In genomic region chr8:119843444-119843843, GRCm38 (mm10) we compare ENCODE assay signal across 10 mouse cellular contexts. TPM values are rescaled to one million over a fixed set of nuclear protein-coding genes. Genes with fewer than 3 reads are reported as not detected.
DNase-seq lines count a peak whose midpoint lies in the region; ATAC-seq and TF ChIP-seq lines count a peak whose summit lies in the region.
"Had no signal": no experiment of that assay in that cellular context is flagged by ENCODE, and none has a peak within 500 bp of the region (broad histone marks: within the 10 kb centered on the region; RNA-seq: fewer than 3 reads in every experiment).

No protein-coding gene starts in this region.

- no peak overlapping the region for H3K27ac ChIP-seq in intestine, postnatal 0 days (ENCODE audit: low read depth, low read length)
- H3K27ac ChIP-seq in intestine, embryonic 16.5 days (ENCODE audit: low read length), result no peak overlapping the region
- H3K27ac ChIP-seq in MEL (ENCODE audit: control insufficient read depth, low read depth, low read length), result no peak overlapping the region
- no peak overlapping the region for H3K27ac ChIP-seq in cerebellum, adult 2 months (ENCODE audit: insufficient read depth, low read length)
- H3K27ac ChIP-seq in heart, postnatal 0 days (ENCODE audit: low read depth), result no peak overlapping the region
- H3K27ac ChIP-seq in thymus, adult 2 months (ENCODE audit: control insufficient read depth, insufficient read depth, low read length), result no peak overlapping the region
- H3K27ac ChIP-seq: embryonic facial prominence, embryonic 13.5 days had no signal

- no peak for ATAC-seq in intestine, postnatal 0 days
- ATAC-seq in intestine, embryonic 16.5 days, result no peak
- no peak for ATAC-seq in heart, postnatal 0 days (ENCODE audit: insufficient read depth, low read depth)

- TF ChIP-seq CTCF in intestine, postnatal 0 days (IDR thresholded peaks at IDR 0.05; ENCODE audit: low read depth), result peak; percentile 95
- peak; percentile 69 to 98 (median 80) for TF ChIP-seq CTCF in MEL (IDR thresholded peaks at IDR 0.05 in 2 of 3, conservative IDR thresholded peaks at IDR 0.05 in 1 of 3; ENCODE audit: control insufficient read depth in 1 of 3, insufficient read depth in 1 of 3, low read depth in 2 of 3, low read length in 3 of 3, poor library complexity in 1 of 3, severe bottlenecking in 1 of 3)
- peak; percentile 77 for TF ChIP-seq CTCF in cerebellum, adult 2 months (IDR thresholded peaks at IDR 0.05; ENCODE audit: borderline replicate concordance, insufficient read depth, low read depth, low read length)
- TF ChIP-seq CTCF in heart, postnatal 0 days (IDR thresholded peaks at IDR 0.05; ENCODE audit: low read depth), result peak; percentile 82
- no peak for TF ChIP-seq CTCF in thymus, adult 2 months (IDR thresholded peaks at IDR 0.05; ENCODE audit: borderline replicate concordance, control insufficient read depth, extremely low read depth, insufficient read depth, low read length, poor library complexity)

- no peak overlapping the region for H3K4me2 ChIP-seq in intestine, postnatal 0 days (replicated peaks; ENCODE audit: low read depth)
- H3K4me2 ChIP-seq in intestine, embryonic 16.5 days (ENCODE audit: low read depth, low read length), result no peak overlapping the region
- H3K4me2 ChIP-seq in heart, postnatal 0 days (ENCODE audit: low read depth, low read length), result no peak overlapping the region
- H3K4me2 ChIP-seq: embryonic facial prominence, embryonic 13.5 days had no signal

- TF ChIP-seq RAD21 in MEL (IDR thresholded peaks at IDR 0.05; ENCODE audit: low read depth, low read length), result peak; percentile 99

- TF ChIP-seq EP300 in MEL (IDR thresholded peaks at IDR 0.05; ENCODE audit: low read depth in 1 of 2, low read length in 2 of 2), result peak in 1 of 2 experiments; percentile 46; a peak in 2 of 4 replicates
- no peak for TF ChIP-seq EP300 in heart, postnatal 0 days (IDR thresholded peaks at IDR 0.05; ENCODE audit: low read depth)

- H3K9ac ChIP-seq in intestine, postnatal 0 days (ENCODE audit: low read depth, low read length), result no peak overlapping the region
- H3K9ac ChIP-seq in intestine, embryonic 16.5 days (ENCODE audit: low read depth, low read length), result no peak overlapping the region
- H3K9ac ChIP-seq in MEL (ENCODE audit: control insufficient read depth, low read depth, low read length, poor library complexity, severe bottlenecking), result no peak overlapping the region
- H3K9ac ChIP-seq in heart, postnatal 0 days (replicated peaks; ENCODE audit: low read depth, low read length), result no peak overlapping the region
- H3K9ac ChIP-seq: embryonic facial prominence, embryonic 13.5 days had no signal

- H3K4me1 ChIP-seq in intestine, postnatal 0 days (replicated peaks; ENCODE audit: control insufficient read depth, insufficient read depth, low read length), result no peaks in the 10 kb centered on the region; the same call in 1 of the 2 replicates
- H3K4me1 ChIP-seq in intestine, embryonic 16.5 days (ENCODE audit: control insufficient read depth, insufficient read depth, low read length), result peaks cover 4% of the 10 kb centered on the region; the same call in 1 of the 2 replicates
- peaks cover 6 to 11% of the 10 kb centered on the region in 2 experiments; a peak in 3 of 4 replicates for H3K4me1 ChIP-seq in MEL (ENCODE audit: control insufficient read depth in 1 of 2, insufficient read depth in 2 of 2, low read length in 2 of 2)
- H3K4me1 ChIP-seq in cerebellum, adult 2 months (ENCODE audit: control insufficient read depth, insufficient read depth, low read length), result peaks cover 4% of the 10 kb centered on the region
- H3K4me1 ChIP-seq in heart, postnatal 0 days (ENCODE audit: control insufficient read depth, insufficient read depth), result peaks cover 16% of the 10 kb centered on the region; the same call in 1 of the 2 replicates
- peaks cover 24% of the 10 kb centered on the region for H3K4me1 ChIP-seq in thymus, adult 2 months (replicated peaks; ENCODE audit: control insufficient read depth, insufficient read depth, low read length)

- no peaks in the 10 kb centered on the region for H3K9me3 ChIP-seq in intestine, postnatal 0 days (ENCODE audit: control insufficient read depth)
- H3K9me3 ChIP-seq in intestine, embryonic 16.5 days (ENCODE audit: control insufficient read depth, low read length), result no peaks in the 10 kb centered on the region
- no peaks in the 10 kb centered on the region for H3K9me3 ChIP-seq in MEL (replicated peaks; ENCODE audit: insufficient read depth, low read length)
- no peaks in the 10 kb centered on the region for H3K9me3 ChIP-seq in heart, postnatal 0 days (replicated peaks; ENCODE audit: control insufficient read depth, low read length)
- H3K9me3 ChIP-seq: embryonic facial prominence, embryonic 13.5 days; megakaryocyte, embryonic 14.5 days had no signal

- H3K36me3 ChIP-seq in intestine, postnatal 0 days (ENCODE audit: control insufficient read depth, insufficient read depth), result no peaks in the 10 kb centered on the region
- H3K36me3 ChIP-seq in intestine, embryonic 16.5 days (ENCODE audit: control insufficient read depth, insufficient read depth, low read length), result no peaks in the 10 kb centered on the region
- H3K36me3 ChIP-seq in MEL (ENCODE audit: control insufficient read depth in 1 of 2, insufficient read depth in 2 of 2, low read length in 2 of 2), result peaks cover 0 to 4% of the 10 kb centered on the region in 2 experiments; a peak in 2 of 4 replicates
- no peaks in the 10 kb centered on the region for H3K36me3 ChIP-seq in heart, postnatal 0 days (replicated peaks; ENCODE audit: control insufficient read depth, insufficient read depth, low read length)
- H3K36me3 ChIP-seq in thymus, adult 2 months (ENCODE audit: control insufficient read depth, insufficient read depth, low read length), result no peaks in the 10 kb centered on the region
- H3K36me3 ChIP-seq: embryonic facial prominence, embryonic 13.5 days had no signal

- no peaks in the 10 kb centered on the region for H3K27me3 ChIP-seq in intestine, postnatal 0 days (replicated peaks; ENCODE audit: control insufficient read depth, insufficient read depth, low read length)
- no peaks in the 10 kb centered on the region for H3K27me3 ChIP-seq in intestine, embryonic 16.5 days (replicated peaks; ENCODE audit: control insufficient read depth, insufficient read depth, low read length)
- peaks cover 8 to 12% of the 10 kb centered on the region in 2 experiments for H3K27me3 ChIP-seq in MEL (ENCODE audit: control insufficient read depth in 1 of 2, insufficient read depth in 2 of 2, low read length in 2 of 2)
- no peaks in the 10 kb centered on the region for H3K27me3 ChIP-seq in cerebellum, adult 2 months (ENCODE audit: control insufficient read depth, insufficient read depth, low read length)
- no peaks in the 10 kb centered on the region for H3K27me3 ChIP-seq in heart, postnatal 0 days (ENCODE audit: control insufficient read depth, insufficient read depth, low read length)
- H3K27me3 ChIP-seq in thymus, adult 2 months (ENCODE audit: control insufficient read depth, insufficient read depth, low read length), result no peaks in the 10 kb centered on the region

- 1% methylated on average over 4 of the region's 4 CpGs for WGBS in intestine, postnatal 0 days
- 2% methylated on average over 4 of the region's 4 CpGs for WGBS in intestine, embryonic 16.5 days
- 1% methylated on average over 4 of the region's 4 CpGs for WGBS in cerebellum, adult 2 months
- WGBS in heart, postnatal 0 days, result 4% methylated on average over 4 of the region's 4 CpGs
- WGBS in thymus, adult 2 months, result 1% methylated on average over 4 of the region's 4 CpGs

- no peak for TF ChIP-seq POLR2A in MEL (IDR thresholded peaks at IDR 0.05; ENCODE audit: control insufficient read depth in 1 of 2, insufficient read depth in 1 of 2, low read depth in 1 of 2, low read length in 2 of 2, poor library complexity in 1 of 2)
- TF ChIP-seq POLR2A in cerebellum, adult 2 months (IDR thresholded peaks at IDR 0.05; ENCODE audit: borderline replicate concordance, insufficient read depth, low read length), result no peak
- TF ChIP-seq POLR2A in thymus, adult 2 months (IDR thresholded peaks at IDR 0.05; ENCODE audit: control insufficient read depth, extremely low read depth, insufficient read depth, low read length, poor library complexity), result no peak

- peak; percentile 90 for DNase-seq in MEL (ENCODE audit: low read depth, low spot score)
- peak; percentile 79 to 80 for DNase-seq in cerebellum, adult 2 months
- peak; percentile 74 for DNase-seq in heart, postnatal 0 days (ENCODE audit: low spot score)
- DNase-seq in left cerebral cortex, adult 18-20 months (ENCODE audit: low spot score in 2 of 2), result peak; percentile 78 to 86
- peak; percentile 82 to 88 for DNase-seq in natural killer cell, adult 2 months (ENCODE audit: low spot score in 2 of 2)
- DNase-seq in thymus, adult 2 months, result peak; percentile 84

- H3K79me2 ChIP-seq in MEL (ENCODE audit: control insufficient read depth, insufficient read depth, low read length, poor library complexity), result peaks cover 1% of the 10 kb centered on the region; the same call in 1 of the 2 replicates

- no peak overlapping the region for H3K4me3 ChIP-seq in intestine, postnatal 0 days (ENCODE audit: low read depth, low read length)
- no peak overlapping the region for H3K4me3 ChIP-seq in intestine, embryonic 16.5 days (ENCODE audit: low read length)
- no peak overlapping the region for H3K4me3 ChIP-seq in MEL (ENCODE audit: control insufficient read depth in 1 of 2, insufficient read depth in 1 of 2, low read depth in 2 of 2, low read length in 2 of 2)
- H3K4me3 ChIP-seq in cerebellum, adult 2 months (replicated peaks; ENCODE audit: insufficient read depth, low read depth, low read length), result no peak overlapping the region
- H3K4me3 ChIP-seq in heart, postnatal 0 days (ENCODE audit: low read depth, low read length), result no peak overlapping the region
- no peak overlapping the region for H3K4me3 ChIP-seq in thymus, adult 2 months (ENCODE audit: control insufficient read depth, insufficient read depth, low read length)
- H3K4me3 ChIP-seq: embryonic facial prominence, embryonic 13.5 days; megakaryocyte, embryonic 14.5 days had no signal

RNA-seq across cellular contexts. Expression of gene Cotl1, which starts 3.1 kb away (rescaled TPM):
- polyA plus RNA-seq in intestine, postnatal 0 days (2015; fragmentation: Nextera tagmentation; extraction: Ambion mirVana), result 166 and 169 TPM in 2 replicates
- 248 and 262 TPM in 2 replicates for polyA plus RNA-seq in intestine, embryonic 16.5 days (2015; fragmentation: Nextera tagmentation; extraction: Ambion mirVana)
- total RNA-seq in MEL (2012; rRNA removed), result 60.5 and 70.3 TPM in 2 replicates
- polyA plus RNA-seq in MEL (2012; ENCODE audit: insufficient read depth in 1 of 2, insufficient read length in 2 of 2, low read depth in 1 of 2, low replicate concordance in 2 of 2, missing spikeins in 1 of 2), result 100 to 1,000 TPM in 1 of 2 experiments, not detected in 1; 114 TPM
- 149 and 156 TPM in 2 replicates for polyA plus RNA-seq in cerebellum, adult 2 months (2012; rRNA removed)
- 28.3 and 79.5 TPM in 2 replicates for total RNA-seq in heart, postnatal 0 days (2014; rRNA removed; ENCODE audit: low replicate concordance)
- 15.4 and 22.3 TPM in 2 replicates for polyA plus RNA-seq in heart, postnatal 0 days (2015; fragmentation: Nextera tagmentation; extraction: Ambion mirVana)
- 10 to 100 TPM; 67.0 to 69.6 TPM for total RNA-seq in left cerebral cortex, adult 18-20 months (2021)
- polyA plus RNA-seq in thymus, adult 2 months (2012; rRNA removed), result 428 and 476 TPM in 2 replicates

RNA-seq across cellular contexts. Expression of gene Klhl36, which starts 18.6 kb away (rescaled TPM):
- polyA plus RNA-seq in intestine, postnatal 0 days (2015; fragmentation: Nextera tagmentation; extraction: Ambion mirVana), result 7.3 and 7.4 TPM in 2 replicates
- 11.5 and 12.2 TPM in 2 replicates for polyA plus RNA-seq in intestine, embryonic 16.5 days (2015; fragmentation: Nextera tagmentation; extraction: Ambion mirVana)
- total RNA-seq in MEL (2012; rRNA removed), result 4.5 and 4.6 TPM in 2 replicates
- 1 to 10 TPM in 1 of 2 experiments, not detected in 1; 6.6 TPM for polyA plus RNA-seq in MEL (2012; ENCODE audit: insufficient read depth in 1 of 2, insufficient read length in 2 of 2, low read depth in 1 of 2, low replicate concordance in 2 of 2, missing spikeins in 1 of 2)
- 12.7 and 15.3 TPM in 2 replicates for polyA plus RNA-seq in cerebellum, adult 2 months (2012; rRNA removed)
- 6.5 and 10.0 TPM in 2 replicates for total RNA-seq in heart, postnatal 0 days (2014; rRNA removed; ENCODE audit: low replicate concordance)
- 6.7 and 6.9 TPM in 2 replicates for polyA plus RNA-seq in heart, postnatal 0 days (2015; fragmentation: Nextera tagmentation; extraction: Ambion mirVana)
- 1 to 10 TPM; 7.7 to 8.8 TPM for total RNA-seq in left cerebral cortex, adult 18-20 months (2021)
- polyA plus RNA-seq in thymus, adult 2 months (2012; rRNA removed), result 41.8 and 51.0 TPM in 2 replicates
